8 mouse cellular contexts compared by ENCODE assay signal in genomic region chr8:87960061-87960749, GRCm38 (mm10). TPM values are rescaled to one million over a fixed set of nuclear protein-coding genes. Genes with fewer than 3 reads are reported as not detected.
DNase-seq lines count a peak whose midpoint lies in the region; ATAC-seq and TF ChIP-seq lines count a peak whose summit lies in the region.

No protein-coding gene starts in this region.

- peak; percentile 92 for DNase-seq in brain, embryonic 14.5 days (ENCODE audit: low read depth)
- DNase-seq in embryonic facial prominence, embryonic 14.5 days (ENCODE audit: low spot score) = peak; percentile 92
- peak; percentile 71 to 73 for DNase-seq in heart, adult 9 months (ENCODE audit: low spot score in 2 of 2)
- DNase-seq in kidney, adult 8-10 months = peak; percentile 44 to 56
- DNase-seq in midbrain, embryonic 14.5 days = peak; percentile 91
- DNase-seq in natural killer cell, adult 2 months (ENCODE audit: low spot score in 2 of 2) = no peak

- H3K4me2 ChIP-seq in embryonic facial prominence, embryonic 14.5 days (ENCODE audit: low read depth, low read length) = peak overlapping the region; percentile 98
- peak overlapping the region; percentile 94 for H3K4me2 ChIP-seq in limb, embryonic 12.5 days
- H3K4me2 ChIP-seq in midbrain, embryonic 14.5 days (ENCODE audit: low read length) = peak overlapping the region; percentile 87
- peak overlapping the region; percentile 97 for H3K4me2 ChIP-seq in stomach, embryonic 16.5 days (ENCODE audit: low read depth, low read length)

- peak; percentile 84 for ATAC-seq in embryonic facial prominence, embryonic 14.5 days (ENCODE audit: low read depth)
- ATAC-seq in limb, embryonic 12.5 days (ENCODE audit: insufficient number of reproducible peaks, insufficient read depth, low FRiP score, low TSS enrichment, low read depth) = peak; percentile 45; the same call in 1 of the 2 replicates
- peak; percentile 80 for ATAC-seq in midbrain, embryonic 14.5 days (ENCODE audit: low FRiP score, low TSS enrichment)
- peak; percentile 82 for ATAC-seq in stomach, embryonic 16.5 days (ENCODE audit: insufficient read depth, low FRiP score)

- no peaks in the 10 kb centered on the region for H3K36me3 ChIP-seq in embryonic facial prominence, embryonic 14.5 days (ENCODE audit: control insufficient read depth, insufficient read depth, low read length)
- H3K36me3 ChIP-seq in limb, embryonic 12.5 days = no peaks in the 10 kb centered on the region
- H3K36me3 ChIP-seq in midbrain, embryonic 14.5 days (ENCODE audit: control insufficient read depth, insufficient read depth, low read length) = no peaks in the 10 kb centered on the region
- no peaks in the 10 kb centered on the region for H3K36me3 ChIP-seq in stomach, embryonic 16.5 days (ENCODE audit: control insufficient read depth, insufficient read depth, low read length)

- peak overlapping the region; percentile 96 for H3K9ac ChIP-seq in embryonic facial prominence, embryonic 14.5 days (ENCODE audit: low read depth, low read length)
- peak overlapping the region; percentile 98 for H3K9ac ChIP-seq in limb, embryonic 12.5 days (replicated peaks)
- H3K9ac ChIP-seq in midbrain, embryonic 14.5 days (replicated peaks; ENCODE audit: low read length) = peak overlapping the region; percentile 97
- peak overlapping the region; percentile 95 for H3K9ac ChIP-seq in stomach, embryonic 16.5 days (ENCODE audit: low read length)

- 0% methylated on average over 33 of the region's 76 CpGs for WGBS in embryonic facial prominence, embryonic 14.5 days
- WGBS in limb, embryonic 12.5 days = 0% methylated on average over 65 of the region's 76 CpGs
- under 1% methylated on average over 70 of the region's 76 CpGs for WGBS in midbrain, embryonic 14.5 days
- under 1% methylated on average over 53 of the region's 76 CpGs for WGBS in stomach, embryonic 16.5 days

- peaks cover 19% of the 10 kb centered on the region for H3K27me3 ChIP-seq in embryonic facial prominence, embryonic 14.5 days (replicated peaks; ENCODE audit: control insufficient read depth, insufficient read depth, low read length)
- H3K27me3 ChIP-seq in limb, embryonic 12.5 days = peaks cover 31% of the 10 kb centered on the region
- H3K27me3 ChIP-seq in midbrain, embryonic 14.5 days (ENCODE audit: control insufficient read depth, insufficient read depth, low read length) = peaks cover 9% of the 10 kb centered on the region; the same call in 1 of the 2 replicates
- peaks cover 27% of the 10 kb centered on the region for H3K27me3 ChIP-seq in stomach, embryonic 16.5 days (ENCODE audit: control insufficient read depth, insufficient read depth, low read length)

- no peaks in the 10 kb centered on the region for H3K9me3 ChIP-seq in embryonic facial prominence, embryonic 14.5 days (ENCODE audit: control insufficient read depth, low read length)
- H3K9me3 ChIP-seq in limb, embryonic 12.5 days = no peaks in the 10 kb centered on the region
- no peaks in the 10 kb centered on the region for H3K9me3 ChIP-seq in midbrain, embryonic 14.5 days (ENCODE audit: control insufficient read depth, low read length)
- no peaks in the 10 kb centered on the region for H3K9me3 ChIP-seq in stomach, embryonic 16.5 days (replicated peaks; ENCODE audit: control insufficient read depth, low read length)

- peaks cover 45% of the 10 kb centered on the region for H3K4me1 ChIP-seq in embryonic facial prominence, embryonic 14.5 days (ENCODE audit: control insufficient read depth, insufficient read depth, low read length)
- peaks cover 61% of the 10 kb centered on the region for H3K4me1 ChIP-seq in limb, embryonic 12.5 days (replicated peaks)
- peaks cover 50% of the 10 kb centered on the region for H3K4me1 ChIP-seq in midbrain, embryonic 14.5 days (ENCODE audit: control insufficient read depth, insufficient read depth, low read length)
- peaks cover 31% of the 10 kb centered on the region for H3K4me1 ChIP-seq in stomach, embryonic 16.5 days (ENCODE audit: control insufficient read depth, insufficient read depth, low read length)

- TF ChIP-seq CTCF in brain, embryonic 14.5 days (IDR thresholded peaks at IDR 0.05; ENCODE audit: borderline replicate concordance, extremely low read depth, insufficient read depth, insufficient read length) = peak; percentile 53; the same call in 1 of the 2 replicates

- peak; percentile 25; the same call in 1 of the 2 replicates for TF ChIP-seq POLR2A in brain, embryonic 14.5 days (IDR thresholded peaks at IDR 0.05; ENCODE audit: borderline replicate concordance, extremely low read depth, insufficient read depth, insufficient read length, poor library complexity, severe bottlenecking)

- H3K27ac ChIP-seq in embryonic facial prominence, embryonic 14.5 days (replicated peaks; ENCODE audit: low read depth, low read length) = peak overlapping the region; percentile 99
- peak overlapping the region; percentile 100 for H3K27ac ChIP-seq in limb, embryonic 12.5 days
- peak overlapping the region; percentile 98 for H3K27ac ChIP-seq in midbrain, embryonic 14.5 days (replicated peaks; ENCODE audit: low read depth, low read length)
- H3K27ac ChIP-seq in stomach, embryonic 16.5 days (ENCODE audit: low read length) = peak overlapping the region; percentile 97

- H3K4me3 ChIP-seq in embryonic facial prominence, embryonic 14.5 days (ENCODE audit: low read depth, low read length) = peak overlapping the region; percentile 92
- peak overlapping the region; percentile 93 for H3K4me3 ChIP-seq in limb, embryonic 12.5 days (replicated peaks)
- H3K4me3 ChIP-seq in midbrain, embryonic 14.5 days (replicated peaks; ENCODE audit: low read depth, low read length) = peak overlapping the region; percentile 95
- H3K4me3 ChIP-seq in stomach, embryonic 16.5 days (replicated peaks; ENCODE audit: low read length) = peak overlapping the region; percentile 83

RNA-seq across cellular contexts. Expression of gene Zfp423, which starts 0.8 kb away (rescaled TPM):
- polyA plus RNA-seq in brain, embryonic 14.5 days (2012; rRNA removed) = 58.6 and 113 TPM in 2 replicates
- 23.1 and 24.8 TPM in 2 replicates for polyA plus RNA-seq in embryonic facial prominence, embryonic 14.5 days (2014; fragmentation: Nextera tagmentation; extraction: Ambion mirVana)
- polyA plus RNA-seq in limb, embryonic 12.5 days (2016; fragmentation: Nextera tagmentation; extraction: Ambion mirVana) = 40.3 and 43.9 TPM in 2 replicates
- polyA plus RNA-seq in midbrain, embryonic 14.5 days (2014; fragmentation: Nextera tagmentation; extraction: Ambion mirVana) = 44.0 and 63.0 TPM in 2 replicates
- polyA plus RNA-seq in stomach, embryonic 16.5 days (2015; fragmentation: Nextera tagmentation; extraction: Ambion mirVana) = 4.9 and 7.0 TPM in 2 replicates

Comparison
In these comparisons a context has a peak if more than half of its experiments do, and no peak if none do; other contexts are left out.
1. DNase-seq: peak in brain, embryonic 14.5 days (single experiment), embryonic facial prominence, embryonic 14.5 days (single experiment), heart, adult 9 months (2 of 2), kidney, adult 8-10 months (2 of 2) and midbrain, embryonic 14.5 days (single experiment); none in natural killer cell, adult 2 months (0 of 2).
2. Peak in every context shown above with its lines, with median percentiles within 50 percentile points of each other: ATAC-seq, H3K27ac ChIP-seq, H3K4me2 ChIP-seq, H3K4me3 ChIP-seq and H3K9ac ChIP-seq.